Mouse (Mus musculus) hindbrain, embryonic 13.5 days (tissue): ENCODE results near the gene H2-T23. TPM values are rescaled to one million over a fixed set of nuclear protein-coding genes. Genes with fewer than 3 reads are reported as not detected.
"Not testable (repeated sequence)": the region's sequence is repeated elsewhere in the genome, so short reads cannot be mapped to it uniquely, and the experiment has no call there.

ENCODE experiments used
- ATAC-seq: fragments of 200-750 bp; cut with Nextera tagmentation; 2 replicates; pipeline ENCODE4 v1.8.0; 2017; ENCODE audit warnings: moderate TSS enrichment; ENCODE audit not compliant: low FRiP score
- H3K27ac ChIP-seq: fragments of 300-500 bp; sonication (generic); 2 replicates; pipeline ENCODE4 v1.5.1; 2015; ENCODE audit warnings: inconsistent platforms, mild to moderate bottlenecking, moderate library complexity
- H3K27me3 ChIP-seq: fragments of 300-500 bp; sonication (generic); 2 replicates; pipeline ENCODE4 v1.6.1; 2015; ENCODE audit warnings: mild to moderate bottlenecking, inconsistent platforms
- H3K36me3 ChIP-seq: fragments of 300-500 bp; sonication (generic); 2 replicates; pipeline ENCODE4 v1.6.1; 2015; ENCODE audit warnings: mild to moderate bottlenecking, inconsistent platforms
- H3K4me1 ChIP-seq: fragments of 300-500 bp; sonication (generic); replicated peaks from 2 replicates; pipeline ENCODE4 v1.6.1; 2015; ENCODE audit warnings: inconsistent platforms
- H3K4me2 ChIP-seq: fragments of 300-500 bp; sonication (generic); 2 replicates; pipeline ENCODE4 v1.6.1; 2015; ENCODE audit warnings: inconsistent platforms, mild to moderate bottlenecking, moderate library complexity
- H3K4me3 ChIP-seq: fragments of 300-500 bp; sonication (generic); 2 replicates; pipeline ENCODE4 v1.5.1; 2015; ENCODE audit warnings: mild to moderate bottlenecking, inconsistent platforms
- H3K9ac ChIP-seq: fragments of 300-500 bp; sonication (generic); 2 replicates; pipeline ENCODE4 v1.6.1; 2015; ENCODE audit warnings: mild to moderate bottlenecking, inconsistent platforms
- H3K9me3 ChIP-seq: fragments of 300-500 bp; sonication (generic); 2 replicates; pipeline ENCODE4 v1.6.1; 2016; ENCODE audit warnings: inconsistent platforms
- WGBS: fragments of 180-500 bp; shearing (Covaris S2); methylation state at CpG from one replicate; pipeline ENCODE4 v1.1.7; 2015; 5-methylcytosine and 5-hydroxymethylcytosine counted together
- polyA plus RNA-seq: library from polyadenylated mRNA; unstranded; fragments of >200 nt; fragmentation: Nextera tagmentation; extraction: Ambion mirVana; gene quantifications from 2 replicates; pipeline ENCODE4 v1.2.1, GENCODE M21; 2015

Gene H2-T23
- polyA plus RNA-seq, 1 experiment from 2014 or later: 3.3 TPM

- no peak within 1 kb of the TSS for H3K4me3 ChIP-seq
- peaks cover 4% of the 10 kb centered on the region for H3K36me3 ChIP-seq
- no peak for ATAC-seq
- no peaks in the 10 kb centered on the region for H3K9me3 ChIP-seq
- H3K27me3 ChIP-seq: no peaks in the 10 kb centered on the region
- H3K4me2 ChIP-seq: no peak within 1 kb of the TSS
- 44% methylated on average over 15 of the region's 15 CpGs for WGBS
- no peak within 1 kb of the TSS for H3K27ac ChIP-seq
- 0 out of 2 replicates have a peak, but pooled peaks cover 8% of the 10 kb centered on the region for H3K4me1 ChIP-seq
- no peak within 1 kb of the TSS for H3K9ac ChIP-seq
These were observed 12.2 kb downstream of the H2-T23 start, which contains the start of gene H2-T24 for GRCm38 (mm10) chr17:36020191-36021073. Gene H2-T24 (minus strand): TSS chr17:36020560.

DNA sequence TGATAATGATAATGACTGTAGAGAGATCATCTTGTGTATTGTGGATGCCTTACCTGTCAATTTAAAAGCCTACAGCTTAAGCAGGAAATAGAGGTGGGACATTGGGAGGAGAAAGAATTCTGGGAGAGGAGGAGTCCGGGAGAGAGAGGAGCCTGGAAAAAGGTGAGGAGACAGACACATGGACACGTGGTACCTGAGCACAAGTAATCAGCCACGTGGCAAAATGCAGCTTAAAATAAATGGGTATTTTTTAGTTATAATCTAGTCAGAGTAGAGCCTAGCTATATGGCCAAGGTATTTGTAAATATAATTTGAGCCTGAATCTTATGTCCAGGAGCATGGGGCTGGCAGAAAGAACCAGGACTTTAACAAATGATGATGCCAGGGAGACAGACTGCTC lies 13.1 kb downstream of the H2-T23 start:
- no peak overlapping the region for H3K4me3 ChIP-seq
- H3K27ac ChIP-seq: no peak overlapping the region
- no peak overlapping the region for H3K4me2 ChIP-seq
- H3K9ac ChIP-seq: no peak overlapping the region
- peaks cover 14% of the 10 kb centered on the region for H3K36me3 ChIP-seq
- H3K4me1 ChIP-seq: 0 out of 2 replicates have a peak, but pooled peaks cover 8% of the 10 kb centered on the region
- H3K27me3 ChIP-seq: no peaks in the 10 kb centered on the region
- WGBS: 75% methylated on average over 3 of the region's 3 CpGs
- ATAC-seq: no peak
- H3K9me3 ChIP-seq: no peaks in the 10 kb centered on the region

DNA sequence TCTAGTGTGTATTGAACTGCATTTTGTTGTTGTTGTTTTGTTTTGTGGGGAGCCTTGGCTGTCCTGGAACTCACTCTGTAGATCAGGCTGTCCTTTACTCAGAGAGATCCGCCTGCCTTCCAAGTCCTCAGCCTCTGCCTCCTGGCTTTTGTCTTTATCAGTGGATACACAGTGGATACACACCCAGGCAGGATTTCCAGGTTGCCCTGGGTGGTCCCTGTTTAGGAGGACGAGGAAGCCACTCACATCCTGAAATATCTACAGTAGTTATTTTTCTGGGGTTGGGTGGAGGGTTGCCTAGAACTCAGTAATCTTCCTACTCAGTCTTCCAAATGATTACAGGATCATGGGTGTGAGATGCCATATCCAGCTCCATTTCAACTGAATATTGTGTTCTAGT lies 13.7 kb downstream of the H2-T23 start:
- 0 out of 2 replicates have a peak, but pooled peaks cover 5% of the 10 kb centered on the region for H3K4me1 ChIP-seq
- 80% methylated on average over 2 of the region's 2 CpGs for WGBS
- no peak overlapping the region for H3K4me2 ChIP-seq
- H3K9me3 ChIP-seq: no peaks in the 10 kb centered on the region
- no peak for ATAC-seq
- H3K27me3 ChIP-seq: no peaks in the 10 kb centered on the region
- H3K9ac ChIP-seq: no peak overlapping the region
- no peak overlapping the region for H3K4me3 ChIP-seq
- peaks cover 19% of the 10 kb centered on the region for H3K36me3 ChIP-seq
- no peak overlapping the region for H3K27ac ChIP-seq

- Histone ChIP-seq H3K27me3 (no peaks in the 10 kb centered on the region), H3K9me3 (no peaks in the 10 kb centered on the region), H3K36me3 (peaks cover 19% of the 10 kb centered on the region), H3K4me3 (no peak overlapping the region), H3K4me2 (no peak overlapping the region), H3K27ac (no peak overlapping the region), H3K9ac (no peak overlapping the region), H3K4me1 (0 out of 2 replicates have a peak, but pooled peaks cover 3% of the 10 kb centered on the region)
- ATAC-seq: no peak
- WGBS: 93% methylated on average over 5 of the region's 5 CpGs
These were observed 15.6 kb downstream of the H2-T23 start for GRCm38 (mm10) chr17:36017046-36017445.

DNA sequence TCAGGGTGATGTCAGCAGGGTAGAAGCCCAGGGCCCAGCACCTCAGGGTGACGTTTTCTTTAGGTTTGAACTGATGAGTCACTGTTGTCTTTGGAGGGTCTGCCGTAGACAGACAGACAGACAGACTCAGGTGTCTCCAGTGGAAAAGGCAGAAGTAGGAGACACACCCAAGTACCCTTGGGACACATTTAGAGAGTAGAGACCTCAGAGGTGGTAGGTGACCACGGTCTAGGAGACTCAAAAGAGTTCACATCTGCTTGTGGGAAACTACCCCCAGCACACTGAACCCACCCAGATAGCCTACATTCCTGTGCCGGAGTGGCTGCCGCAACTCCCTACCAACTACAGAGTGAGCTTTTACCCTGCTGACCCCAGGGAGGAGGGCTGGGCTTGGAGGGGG lies 17.7 kb downstream of the H2-T23 start:
- no peak overlapping the region for H3K9ac ChIP-seq
- no peak overlapping the region for H3K4me2 ChIP-seq
- no peaks in the 10 kb centered on the region for H3K4me1 ChIP-seq
- H3K27me3 ChIP-seq: no peaks in the 10 kb centered on the region
- no peak overlapping the region for H3K4me3 ChIP-seq
- no peak overlapping the region for H3K27ac ChIP-seq
- peaks cover 19% of the 10 kb centered on the region for H3K36me3 ChIP-seq
- no peaks in the 10 kb centered on the region for H3K9me3 ChIP-seq
- 97% methylated on average over 5 of the region's 5 CpGs for WGBS
- ATAC-seq: no peak

- H3K27ac ChIP-seq, H3K4me2 ChIP-seq, H3K4me1 ChIP-seq, H3K9me3 ChIP-seq, H3K9ac ChIP-seq, ATAC-seq, H3K27me3 ChIP-seq, H3K4me3 ChIP-seq: not testable (repeated sequence)
- H3K36me3 ChIP-seq: peaks cover 15% of the 10 kb centered on the region
- WGBS: 94% methylated on average over 7 of the region's 7 CpGs
These were observed 28.2 kb downstream of the H2-T23 start for GRCm38 (mm10) chr17:36004409-36004808.

DNA sequence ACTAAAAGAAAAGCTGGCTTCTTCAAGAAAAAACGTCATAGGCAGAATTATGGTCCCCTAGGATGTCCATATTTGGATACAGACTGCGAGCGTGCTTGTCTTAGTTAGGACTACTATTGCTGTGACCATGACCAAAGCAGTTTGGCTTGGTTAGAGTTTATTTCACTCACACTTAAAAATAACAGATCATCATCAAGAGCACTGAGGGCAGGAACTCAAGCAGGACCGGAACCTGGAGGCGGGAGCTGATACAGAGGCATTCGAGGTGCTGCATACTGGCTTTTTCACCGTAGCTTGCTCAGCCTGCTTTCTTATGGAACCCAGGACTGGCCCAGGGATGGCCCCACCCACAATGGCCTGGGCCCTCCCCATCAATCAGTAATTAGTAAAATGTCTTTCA lies 29.3 kb downstream of the H2-T23 start:
- 93% methylated on average over 7 of the region's 7 CpGs for WGBS
- H3K4me3 ChIP-seq: no peak overlapping the region
- H3K9ac ChIP-seq: no peak overlapping the region
- H3K27ac ChIP-seq: no peak overlapping the region
- H3K4me2 ChIP-seq: no peak overlapping the region
- no peak for ATAC-seq
- H3K9me3 ChIP-seq: no peaks in the 10 kb centered on the region
- no peaks in the 10 kb centered on the region for H3K4me1 ChIP-seq
- no peaks in the 10 kb centered on the region for H3K27me3 ChIP-seq
- peaks cover 15% of the 10 kb centered on the region for H3K36me3 ChIP-seq

- Histone ChIP-seq H3K36me3 (peaks cover 15% of the 10 kb centered on the region), H3K4me1 (peaks cover 10% of the 10 kb centered on the region; the same call in 1 of the 2 replicates), H3K27ac (no peak overlapping the region), H3K27me3 (no peaks in the 10 kb centered on the region), H3K9ac (no peak overlapping the region), H3K4me2 (no peak overlapping the region), H3K4me3 (no peak overlapping the region), H3K9me3 (no peaks in the 10 kb centered on the region)
- no peak for ATAC-seq
- WGBS: 92% methylated on average over 6 of the region's 6 CpGs
These were observed 30.7 kb downstream of the H2-T23 start for GRCm38 (mm10) chr17:36001966-36002365.

DNA sequence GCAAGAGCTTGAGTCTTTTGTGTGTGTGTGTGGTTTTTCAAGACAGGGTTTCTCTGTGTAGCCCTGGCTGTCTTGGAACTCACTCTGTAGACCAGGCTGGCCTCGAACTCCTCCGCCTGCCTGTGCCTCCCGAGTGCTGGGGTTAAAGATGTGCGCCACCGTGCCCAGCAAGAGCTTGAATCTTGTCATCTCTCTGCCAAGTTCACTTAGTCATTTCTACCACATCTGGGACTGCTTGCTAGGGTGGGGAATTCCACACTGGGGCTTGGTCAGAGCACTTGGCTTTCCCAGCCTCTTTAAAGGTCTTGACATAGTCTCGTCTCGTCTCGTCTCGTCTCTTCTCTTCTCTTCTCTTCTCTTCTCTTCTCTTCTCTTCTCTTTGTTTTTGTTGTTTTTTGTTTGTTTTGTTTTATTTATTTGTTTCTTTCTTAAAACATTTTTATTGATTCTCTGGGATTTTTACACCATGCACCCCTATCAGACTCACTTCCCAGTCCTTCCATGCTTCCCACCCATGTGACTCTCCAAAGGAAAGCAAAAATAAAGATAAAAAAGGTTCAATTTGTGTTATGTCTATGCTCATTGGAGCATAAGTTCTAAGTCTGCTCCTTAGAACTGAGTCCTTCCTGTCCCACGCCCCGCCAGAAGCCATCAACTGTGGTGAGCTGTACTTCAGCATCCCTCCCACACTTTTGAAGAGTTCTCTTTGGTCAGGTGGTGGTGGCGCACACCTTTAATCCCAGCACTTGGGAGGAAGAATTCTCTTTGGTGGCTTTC lies 31.3 kb downstream of the H2-T23 start:
- 96% methylated on average over 12 of the region's 12 CpGs for WGBS
- Histone ChIP-seq H3K9ac (no peak overlapping the region), H3K4me2 (no peak overlapping the region), H3K36me3 (peaks cover 8% of the 10 kb centered on the region), H3K4me1 (peaks cover 14% of the 10 kb centered on the region; the same call in 1 of the 2 replicates), H3K27me3 (no peaks in the 10 kb centered on the region), H3K9me3 (no peaks in the 10 kb centered on the region), H3K4me3 (no peak overlapping the region), H3K27ac (no peak overlapping the region)
- no peak for ATAC-seq

GRCm38 (mm10) chr17:36000349-36000748 lies 32.3 kb downstream of the H2-T23 start:
- H3K9ac ChIP-seq: no peak overlapping the region
- 90% methylated on average over 4 of the region's 4 CpGs for WGBS
- H3K27ac ChIP-seq: no peak overlapping the region
- no peak overlapping the region for H3K4me3 ChIP-seq
- peaks cover 23% of the 10 kb centered on the region for H3K4me1 ChIP-seq
- no peaks in the 10 kb centered on the region for H3K36me3 ChIP-seq
- no peak for ATAC-seq
- no peaks in the 10 kb centered on the region for H3K9me3 ChIP-seq
- H3K27me3 ChIP-seq: no peaks in the 10 kb centered on the region
- no peak overlapping the region for H3K4me2 ChIP-seq

GRCm38 (mm10) chr17:35999356-35999755 lies 33.3 kb downstream of the H2-T23 start:
- Histone ChIP-seq H3K4me2 (no peak overlapping the region), H3K9me3 (no peaks in the 10 kb centered on the region), H3K4me3 (no peak overlapping the region), H3K36me3 (no peaks in the 10 kb centered on the region), H3K9ac (no peak overlapping the region), H3K27me3 (no peaks in the 10 kb centered on the region), H3K27ac (no peak overlapping the region), H3K4me1 (peaks cover 27% of the 10 kb centered on the region)
- WGBS: 92% methylated on average over 7 of the region's 7 CpGs
- ATAC-seq: no peak

- Histone ChIP-seq H3K4me2 (no peak overlapping the region), H3K4me1 (peaks cover 27% of the 10 kb centered on the region), H3K9me3 (no peaks in the 10 kb centered on the region), H3K9ac (no peak overlapping the region), H3K4me3 (no peak overlapping the region), H3K27me3 (no peaks in the 10 kb centered on the region), H3K27ac (no peak overlapping the region), H3K36me3 (no peaks in the 10 kb centered on the region)
- no peak for ATAC-seq
- WGBS: 91% methylated on average over 6 of the region's 6 CpGs
These were observed 33.9 kb downstream of the H2-T23 start for GRCm38 (mm10) chr17:35998545-35999305.
